Mouse (Mus musculus): ENCODE results near the gene Gm10778. TPM values are rescaled to one million over a fixed set of nuclear protein-coding genes. Genes with fewer than 3 reads are reported as not detected.
"Not testable (repeated sequence)": the region's sequence is repeated elsewhere in the genome, so short reads cannot be mapped to it uniquely, and the experiment has no call there.

Gm10778 gene
- polyA plus RNA-seq, 1 experiment = 1.0 TPM

GRCm38 (mm10) chr10:81619976-81620375 is 28.9 kb upstream of the Gm10778 start:
- no peak overlapping the region for H3K27ac ChIP-seq (replicated peaks; ENCODE audit: low read depth, low read length)
- H3K4me3 ChIP-seq (ENCODE audit: insufficient read depth, low read depth, low read length) = no peak overlapping the region

GRCm38 (mm10) chr10:81620786-81621185 is 28.1 kb upstream of the Gm10778 start:
- no peak overlapping the region for H3K27ac ChIP-seq (replicated peaks; ENCODE audit: low read depth, low read length)
- no peaks in the 10 kb centered on the region for H3K4me1 ChIP-seq (ENCODE audit: control insufficient read depth, insufficient read depth, insufficient read length, low read length)
- H3K4me3 ChIP-seq (ENCODE audit: insufficient read depth, low read depth, low read length) = no peak overlapping the region

More at GRCm38 (mm10) chr10:81619976-81620375, 28.9 kb upstream of the Gm10778 start:
- no peaks in the 10 kb centered on the region for H3K4me1 ChIP-seq (ENCODE audit: control insufficient read depth, insufficient read depth, insufficient read length, low read length)

GRCm38 (mm10) chr10:81623441-81623840 is 25.4 kb upstream of the Gm10778 start:
- no peak overlapping the region for H3K27ac ChIP-seq (replicated peaks; ENCODE audit: low read depth, low read length)
- H3K4me3 ChIP-seq (ENCODE audit: insufficient read depth, low read depth, low read length) = no peak overlapping the region
- peaks cover 7% of the 10 kb centered on the region for H3K4me1 ChIP-seq (ENCODE audit: control insufficient read depth, insufficient read depth, insufficient read length, low read length)

GRCm38 (mm10) chr10:81626101-81626993 is 22.5 kb upstream of the Gm10778 start:
- H3K27ac ChIP-seq (replicated peaks; ENCODE audit: low read depth, low read length) = peak overlapping the region; percentile 93
- H3K4me1 ChIP-seq (ENCODE audit: control insufficient read depth, insufficient read depth, insufficient read length, low read length) = peaks cover 7% of the 10 kb centered on the region
- H3K4me3 ChIP-seq (ENCODE audit: insufficient read depth, low read depth, low read length) = peak overlapping the region; percentile 89

- Histone ChIP-seq H3K4me3 (ENCODE audit: insufficient read depth, low read depth, low read length) (peak within 1 kb of the TSS; percentile 89), H3K27ac (replicated peaks; ENCODE audit: low read depth, low read length) (peak within 1 kb of the TSS; percentile 93), H3K4me1 (ENCODE audit: control insufficient read depth, insufficient read depth, insufficient read length, low read length) (peaks cover 7% of the 10 kb centered on the region)
These were observed 21.6 kb upstream of the Gm10778 start, which contains the start of gene Sirt6 for GRCm38 (mm10) chr10:81626994-81627835. Sirt6 (minus strand) TSS chr10:81627797.

- H3K4me3 ChIP-seq (ENCODE audit: insufficient read depth, low read depth, low read length) = peak overlapping the region; percentile 89
- peaks cover 7% of the 10 kb centered on the region for H3K4me1 ChIP-seq (ENCODE audit: control insufficient read depth, insufficient read depth, insufficient read length, low read length)
- peak overlapping the region; percentile 93 for H3K27ac ChIP-seq (replicated peaks; ENCODE audit: low read depth, low read length)
These were observed 21.0 kb upstream of the Gm10778 start for GRCm38 (mm10) chr10:81627836-81628220.

GRCm38 (mm10) chr10:81628390-81628789 is 20.5 kb upstream of the Gm10778 start, which contains the start of gene Ankrd24:
Ankrd24 (plus strand) TSS chr10:81628540.
- Histone ChIP-seq H3K27ac (replicated peaks; ENCODE audit: low read depth, low read length) (peak within 1 kb of the TSS; percentile 93), H3K4me3 (ENCODE audit: insufficient read depth, low read depth, low read length) (peak within 1 kb of the TSS; percentile 89), H3K4me1 (ENCODE audit: control insufficient read depth, insufficient read depth, insufficient read length, low read length) (peaks cover 7% of the 10 kb centered on the region)

- H3K4me1 ChIP-seq (ENCODE audit: control insufficient read depth, insufficient read depth, insufficient read length, low read length) = no peaks in the 10 kb centered on the region
These were observed 15.4 kb upstream of the Gm10778 start for GRCm38 (mm10) chr10:81633253-81634099.

GRCm38 (mm10) chr10:81636338-81636737 is 12.5 kb upstream of the Gm10778 start:
- H3K4me3 ChIP-seq (ENCODE audit: insufficient read depth, low read depth, low read length) = no peak overlapping the region
- no peak overlapping the region for H3K27ac ChIP-seq (replicated peaks; ENCODE audit: low read depth, low read length)
- H3K4me1 ChIP-seq (ENCODE audit: control insufficient read depth, insufficient read depth, insufficient read length, low read length) = no peaks in the 10 kb centered on the region

More at GRCm38 (mm10) chr10:81633253-81634099, 15.4 kb upstream of the Gm10778 start:
- Histone ChIP-seq H3K4me3 (ENCODE audit: insufficient read depth, low read depth, low read length) (peak overlapping the region; percentile 48), H3K27ac (replicated peaks; ENCODE audit: low read depth, low read length) (no peak overlapping the region)

- H3K27ac ChIP-seq (replicated peaks; ENCODE audit: low read depth, low read length) = no peak overlapping the region
- peaks cover 8% of the 10 kb centered on the region for H3K4me1 ChIP-seq (ENCODE audit: control insufficient read depth, insufficient read depth, insufficient read length, low read length)
- H3K4me3 ChIP-seq (ENCODE audit: insufficient read depth, low read depth, low read length) = no peak overlapping the region
These were observed 10.8 kb upstream of the Gm10778 start for GRCm38 (mm10) chr10:81638101-81638500.

- not testable (repeated sequence) for H3K4me1 ChIP-seq (ENCODE audit: control insufficient read depth, insufficient read depth, insufficient read length, low read length); H3K4me3 ChIP-seq (ENCODE audit: insufficient read depth, low read depth, low read length); H3K27ac ChIP-seq (replicated peaks; ENCODE audit: low read depth, low read length)
These were observed 8.0 kb upstream of the Gm10778 start for GRCm38 (mm10) chr10:81640825-81641224.

GRCm38 (mm10) chr10:81641566-81641965 is 7.3 kb upstream of the Gm10778 start:
- Histone ChIP-seq H3K4me3 (ENCODE audit: insufficient read depth, low read depth, low read length) (no peak overlapping the region), H3K4me1 (ENCODE audit: control insufficient read depth, insufficient read depth, insufficient read length, low read length) (peaks cover 8% of the 10 kb centered on the region), H3K27ac (replicated peaks; ENCODE audit: low read depth, low read length) (no peak overlapping the region)

GRCm38 (mm10) chr10:81641978-81642647 is 6.7 kb upstream of the Gm10778 start:
- Histone ChIP-seq H3K27ac (replicated peaks; ENCODE audit: low read depth, low read length) (no peak overlapping the region), H3K4me3 (ENCODE audit: insufficient read depth, low read depth, low read length) (peak overlapping the region; percentile 77), H3K4me1 (ENCODE audit: control insufficient read depth, insufficient read depth, insufficient read length, low read length) (peaks cover 8% of the 10 kb centered on the region)

All from brown adipose tissue, adult 24 weeks (tissue).